Mouse (Mus musculus) small intestine, adult 2 months (tissue): Measurements from ENCODE around the gene Casq2.

Experiments
- CTCF ChIP-seq: fragments of 200-500 bp; IDR thresholded peaks from 2 replicates; pipeline ENCODE4 v1.5.1; 2012; ENCODE audit warnings: low read depth, mild to moderate bottlenecking, control low read depth, inconsistent platforms, low read length, moderate library complexity, mixed read lengths; ENCODE audit not compliant: insufficient replicate concordance, insufficient read length; ENCODE audit errors: extremely low read depth
- POLR2A ChIP-seq: fragments of 200-500 bp; IDR thresholded peaks from 2 replicates; pipeline ENCODE4 v1.6.1; 2012; ENCODE audit warnings: low read depth, mild to moderate bottlenecking, control low read depth, inconsistent platforms, low read length, moderate library complexity

GRCm38 (mm10) chr3:102045071-102045470 is 41.1 kb upstream of the Casq2 start:
- no peak for TF ChIP-seq POLR2A
- TF ChIP-seq CTCF = no peak
